Mouse (Mus musculus): ENCODE measurements at regions not wholly inside any gene's neighbourhood (a gene's known extent, or its start where the extent isn't known, plus 50 kb on each side); places are given as distances from the start of the nearest gene placed in this dataset.

DNA sequence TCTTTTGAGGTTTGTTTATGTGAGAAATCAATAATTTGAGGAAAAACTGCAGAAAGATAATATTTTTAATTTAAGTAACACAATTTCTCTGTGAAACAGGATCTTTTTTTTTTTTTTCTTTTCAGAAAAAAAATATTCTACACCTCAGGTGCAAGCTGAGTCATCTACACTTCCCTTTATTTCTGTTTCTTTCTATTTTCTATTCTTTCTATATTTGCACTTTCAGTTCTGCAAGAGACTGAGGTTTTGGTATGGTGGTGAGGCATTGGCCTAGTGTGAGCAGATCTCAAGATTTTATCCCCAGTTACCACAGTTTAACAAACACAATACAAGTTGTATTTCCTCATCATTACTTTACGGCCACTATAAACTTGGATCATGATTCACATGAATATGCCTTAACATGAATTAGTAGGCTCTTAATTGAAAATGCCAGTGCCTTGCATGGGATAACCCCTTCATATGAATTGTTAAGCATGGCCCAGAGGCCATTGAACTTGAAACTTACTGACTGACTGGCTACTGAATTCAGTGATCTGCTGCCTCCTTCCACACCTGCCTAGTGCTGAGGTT is 1278.1 kb downstream of the Stim2 start:
- DNase-seq = no peak

GRCm38 (mm10) chr5:55293301-55293700 is 1295.0 kb downstream of the Stim2 start:
- DNase-seq = peak; percentile 55

DNA sequence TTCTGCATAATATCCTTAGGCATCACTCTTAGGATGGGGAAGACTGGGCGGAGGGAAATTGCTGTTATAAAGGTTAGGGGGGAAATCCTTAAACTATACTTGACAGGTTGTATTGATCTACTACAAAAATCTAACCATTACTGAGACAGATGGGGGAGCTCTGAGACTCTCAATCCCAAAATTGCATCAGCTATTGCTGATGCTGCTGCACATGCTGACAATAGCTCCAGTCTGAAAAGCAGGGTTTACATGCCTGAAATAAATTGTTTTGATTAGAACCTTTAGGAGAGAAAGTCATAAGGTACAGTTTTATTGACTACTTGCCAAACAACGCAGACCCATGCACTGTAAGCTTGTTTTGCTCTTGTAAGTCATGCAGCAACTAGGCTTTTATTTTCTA is 1295.7 kb downstream of the Stim2 start:
- DNase-seq = peak; percentile 6

- peak; percentile 7 for DNase-seq
These were observed 1296.5 kb downstream of the Stim2 start for GRCm38 (mm10) chr5:55294781-55295180.

DNA sequence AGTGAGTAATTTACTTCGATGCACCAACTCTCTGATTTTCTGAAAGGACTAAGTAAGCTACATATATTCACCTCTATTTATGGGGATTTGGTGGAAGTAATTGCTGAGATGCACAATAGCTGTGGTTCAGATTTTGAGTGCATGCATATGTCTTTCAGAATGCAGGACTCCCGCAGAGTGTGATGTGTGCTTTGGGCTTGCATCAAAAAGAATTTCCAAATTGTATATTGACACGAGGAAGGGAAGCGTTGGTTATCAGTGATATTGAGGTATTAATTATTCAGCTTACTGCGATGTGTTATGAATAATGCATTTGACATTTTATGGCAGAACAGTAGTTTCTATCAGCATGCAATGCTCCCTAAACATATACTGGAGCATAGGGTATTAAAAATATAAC is 1303.2 kb downstream of the Stim2 start:
- DNase-seq = no peak

GRCm38 (mm10) chr5:55345968-55346367 is 1347.7 kb downstream of the Stim2 start:
- no peak for DNase-seq

DNA sequence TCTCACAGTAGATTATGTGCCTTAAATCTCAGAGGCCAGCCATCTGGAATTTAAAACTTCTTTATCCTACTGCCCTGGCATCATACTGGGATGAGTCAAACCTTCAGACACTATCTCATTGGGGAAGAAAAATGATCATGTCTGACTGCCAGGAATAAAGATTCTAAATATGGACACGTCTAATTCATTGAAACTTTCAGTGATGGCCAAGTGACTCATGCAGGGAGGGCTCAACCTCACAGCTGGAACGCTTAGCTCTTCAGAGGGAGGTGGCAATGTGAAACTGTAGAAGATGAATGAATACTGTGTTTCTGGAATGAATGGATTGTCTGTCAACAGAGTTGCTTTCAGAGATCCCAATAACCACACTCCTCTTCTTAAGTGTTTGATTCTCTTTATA is 1357.2 kb downstream of the Stim2 start:
- no peak for DNase-seq

DNA sequence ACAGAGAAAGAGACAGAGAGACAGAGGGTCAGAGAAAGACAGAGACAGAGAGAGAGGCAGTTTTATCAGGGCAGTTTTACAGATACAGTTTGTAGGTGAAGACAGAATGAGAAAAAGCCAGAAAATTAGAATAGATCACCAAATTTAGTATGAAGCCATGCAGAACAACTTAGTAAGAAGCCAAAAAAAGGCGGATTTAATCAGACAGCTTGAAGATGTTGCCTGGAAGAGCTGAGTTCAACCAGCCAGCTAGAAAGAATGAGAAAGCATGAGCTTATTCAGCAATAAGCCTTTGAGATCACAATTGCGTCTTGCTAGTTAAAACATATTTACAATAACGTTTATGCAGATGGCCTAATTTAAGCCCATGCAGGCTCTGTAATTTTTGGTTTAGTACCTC is 1376.0 kb downstream of the Stim2 start:
- DNase-seq = no peak

DNA sequence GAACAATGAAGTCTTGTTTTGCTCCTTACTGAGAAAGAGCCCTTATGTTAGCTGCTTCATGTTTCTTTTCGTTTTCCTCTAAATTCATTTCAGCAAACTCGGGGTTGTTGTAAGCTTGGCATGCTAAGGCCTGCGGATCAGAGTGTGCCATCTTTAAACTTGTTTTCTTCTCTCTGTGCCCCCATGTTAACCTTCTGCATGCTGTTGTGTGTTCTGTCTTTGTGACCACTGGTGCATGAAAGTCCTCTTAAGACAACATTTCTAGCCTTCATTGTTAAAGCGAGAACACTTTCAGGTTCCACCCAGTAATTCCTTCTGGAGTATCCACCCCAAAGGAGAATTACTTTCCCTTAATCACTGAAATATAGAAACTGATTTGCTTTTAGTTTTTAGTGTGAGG is 1392.5 kb downstream of the Stim2 start:
- DNase-seq = peak; percentile 55

DNA sequence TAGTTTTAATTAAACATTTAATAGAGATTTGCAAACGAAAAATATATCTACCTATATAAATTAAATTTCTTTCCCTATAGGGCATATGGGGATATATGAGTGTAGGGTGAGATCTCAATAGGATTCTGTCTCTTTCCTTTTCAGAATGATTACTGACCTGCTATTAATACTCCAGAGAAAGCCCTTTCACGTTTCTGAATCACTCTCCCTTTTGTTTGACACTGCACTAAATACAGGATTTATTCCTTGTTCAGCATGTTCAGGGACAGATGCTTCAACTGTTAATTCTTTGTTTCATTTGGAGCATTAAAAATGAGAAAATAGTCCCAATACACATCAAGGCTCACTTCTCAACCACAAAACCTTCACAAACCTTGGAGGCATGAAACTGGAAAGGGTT is 1397.7 kb downstream of the Stim2 start:
- peak; percentile 67 for DNase-seq

DNA sequence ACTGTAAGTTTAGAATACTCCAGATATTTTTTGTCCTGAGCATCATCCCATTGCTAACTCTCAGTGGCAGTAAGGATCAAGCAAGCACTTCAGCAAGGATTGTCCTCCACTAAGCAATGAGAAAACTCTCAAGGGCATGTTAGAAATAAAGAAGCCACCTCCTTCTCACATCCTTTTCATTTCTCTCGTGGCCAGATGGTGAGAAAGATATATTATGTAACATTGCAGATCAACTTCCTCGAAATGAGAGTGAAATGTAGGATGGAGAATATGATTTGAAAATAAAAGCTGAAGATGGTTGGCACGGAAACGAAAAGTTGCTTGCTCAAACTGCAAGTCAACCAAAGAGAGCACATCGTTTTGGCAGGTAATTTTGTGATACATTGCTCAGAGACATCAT is 1417.8 kb downstream of the Stim2 start:
- DNase-seq = no peak

- DNase-seq = peak; percentile 3
These were observed 1440.9 kb downstream of the Stim2 start for GRCm38 (mm10) chr5:55439158-55439557.

DNA sequence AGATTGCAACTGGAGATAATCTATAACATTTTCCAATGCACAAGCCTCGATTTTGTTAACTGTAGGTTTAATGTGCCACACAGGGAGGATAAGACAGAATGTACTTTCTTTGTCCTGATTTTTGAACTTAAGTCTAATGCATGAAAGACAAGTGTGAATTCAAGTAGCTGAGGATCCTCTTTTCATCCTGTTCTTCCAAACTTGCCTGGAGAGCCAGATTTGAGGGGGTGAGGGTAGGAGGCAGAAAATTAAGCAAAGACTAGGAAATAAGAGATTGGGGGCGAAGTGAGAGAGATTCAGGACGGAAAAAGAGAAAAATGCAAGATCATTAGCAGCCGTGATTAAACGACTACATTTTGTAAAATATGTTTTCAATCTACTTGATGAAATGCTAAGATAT is 1450.8 kb downstream of the Stim2 start:
- DNase-seq = no peak

Measured in retina, postnatal 1 day (tissue).